Mouse (Mus musculus) C2C12 (cell line): ENCODE results near the gene Fbrsl1.

Experiments used
- CEBPB ChIP-seq: IDR thresholded peaks from one replicate; pipeline ENCODE4 v1.6.1; 2011; ENCODE audit warnings: low read depth, mild to moderate bottlenecking, control low read depth, moderate library complexity
- CTCF ChIP-seq: IDR thresholded peaks from one replicate; pipeline ENCODE4 v1.5.1; 2011; ENCODE audit not compliant: control insufficient read depth, insufficient read depth, insufficient read length
- FOSL1 ChIP-seq: IDR thresholded peaks from one replicate; pipeline ENCODE4 v1.8.0; 2011; ENCODE audit warnings: mild to moderate bottlenecking, low read length; ENCODE audit not compliant: poor library complexity, insufficient read depth, severe bottlenecking
- MAX ChIP-seq: IDR thresholded peaks from one replicate; pipeline ENCODE4 v1.6.1; 2011; ENCODE audit warnings: mild to moderate bottlenecking, control low read depth
- MYOD1 ChIP-seq: IDR thresholded peaks from one replicate; pipeline ENCODE4 v1.6.1; 2011; ENCODE audit warnings: low read depth; ENCODE audit not compliant: control insufficient read depth, insufficient read length
- USF1 ChIP-seq: IDR thresholded peaks from one replicate; pipeline ENCODE4 v1.6.1; 2011; ENCODE audit warnings: low read depth, mild to moderate bottlenecking, control low read depth, moderate library complexity

DNA sequence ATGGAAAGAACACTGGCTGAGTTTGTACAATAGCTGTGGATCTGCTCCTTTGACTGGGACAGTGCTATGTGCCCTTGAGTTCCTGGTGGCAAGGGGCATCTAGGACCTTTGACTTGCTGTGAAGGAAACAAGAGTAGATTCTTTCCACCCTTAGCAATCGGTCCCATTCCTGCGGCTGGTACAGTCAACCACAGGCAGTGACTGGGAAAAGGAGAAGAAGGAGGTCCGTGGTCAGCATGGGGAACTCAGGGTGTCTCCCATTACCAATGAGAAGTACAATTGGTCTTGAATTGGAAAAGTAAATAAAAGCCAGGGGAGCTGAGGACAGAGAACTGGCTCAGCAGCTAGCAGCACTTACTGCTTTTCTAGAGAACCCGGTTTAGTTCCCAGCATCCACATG lies 102.8 kb downstream of the Fbrsl1 start:
- TF ChIP-seq CTCF = no peak
- no peak for TF ChIP-seq USF1
- no peak for TF ChIP-seq MAX
- no peak for TF ChIP-seq CEBPB
- no peak for TF ChIP-seq MYOD1
- no peak for TF ChIP-seq FOSL1
